Mouse (Mus musculus): ENCODE measurements at regions not wholly inside any gene's neighbourhood (a gene's known extent, or its start where the extent isn't known, plus 50 kb on each side); places are given as distances from the start of the nearest gene placed in this dataset.

DNA sequence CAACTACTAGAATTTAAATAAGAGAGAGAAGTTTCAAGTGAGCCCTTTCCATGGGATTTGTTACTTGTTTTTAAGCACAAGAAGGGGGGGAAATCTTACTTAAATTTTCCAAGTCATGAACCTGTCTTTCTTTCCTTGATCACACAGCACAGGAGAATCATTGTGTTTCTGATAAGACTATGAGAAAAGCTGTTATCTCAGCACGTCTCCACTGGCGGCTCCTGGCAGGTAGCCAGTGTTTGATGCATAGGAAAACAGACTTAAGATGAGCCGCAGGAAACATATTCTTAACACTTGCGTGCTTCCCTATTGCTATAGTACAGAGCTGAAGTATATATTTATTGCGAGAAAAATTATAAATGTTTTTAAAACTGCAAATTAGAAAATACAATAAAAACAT lies 920.3 kb downstream of the Efna5 start:
- no peak for TF ChIP-seq CTCF (conservative IDR thresholded peaks at IDR 0.05; ENCODE audit: low read length)
- no peak for TF ChIP-seq POU5F1 (IDR thresholded peaks at IDR 0.05; ENCODE audit: borderline replicate concordance, low read length)
- no peak for TF ChIP-seq NANOG (IDR thresholded peaks at IDR 0.05; ENCODE audit: borderline replicate concordance, low read length)
